Mouse (Mus musculus) forebrain, embryonic 13.5 days (tissue): Measurements from ENCODE around the gene Eef2. TPM values are rescaled to one million over a fixed set of nuclear protein-coding genes. Genes with fewer than 3 reads are reported as not detected.
"Not testable (repeated sequence)": the region's sequence is repeated elsewhere in the genome, so short reads cannot be mapped to it uniquely, and the experiment has no call there.

ENCODE experiments used
- ATAC-seq: fragments of 200-750 bp; cut with Nextera tagmentation; 2 replicates; pipeline ENCODE4 v1.8.0; 2017
- H3K27ac ChIP-seq: fragments of 300-500 bp; sonication (generic); 2 replicates; pipeline ENCODE4 v1.5.1; 2015; ENCODE audit warnings: inconsistent platforms, mild to moderate bottlenecking, moderate library complexity
- H3K27me3 ChIP-seq: fragments of 300-500 bp; sonication (generic); 2 replicates; pipeline ENCODE4 v1.6.1; 2015; ENCODE audit warnings: mild to moderate bottlenecking, inconsistent platforms
- H3K36me3 ChIP-seq: fragments of 300-500 bp; sonication (generic); 2 replicates; pipeline ENCODE4 v1.6.1; 2015; ENCODE audit warnings: mild to moderate bottlenecking, inconsistent platforms; ENCODE audit not compliant: poor library complexity, severe bottlenecking
- H3K4me1 ChIP-seq: fragments of 300-500 bp; sonication (generic); 2 replicates; pipeline ENCODE4 v1.6.1; 2015; ENCODE audit warnings: inconsistent platforms
- H3K4me2 ChIP-seq: fragments of 300-500 bp; sonication (generic); 2 replicates; pipeline ENCODE4 v1.6.1; 2015; ENCODE audit warnings: inconsistent platforms, mild to moderate bottlenecking, moderate library complexity
- H3K4me3 ChIP-seq: fragments of 300-500 bp; sonication (generic); 2 replicates; pipeline ENCODE4 v1.5.1; 2015; ENCODE audit warnings: mild to moderate bottlenecking, inconsistent platforms
- H3K9ac ChIP-seq: fragments of 300-500 bp; sonication (generic); 2 replicates; pipeline ENCODE4 v1.6.1; 2015; ENCODE audit warnings: mild to moderate bottlenecking, inconsistent platforms
- H3K9me3 ChIP-seq: fragments of 300-500 bp; sonication (generic); replicated peaks from 2 replicates; pipeline ENCODE4 v1.6.1; 2016; ENCODE audit warnings: inconsistent platforms
- WGBS: fragments of 180-500 bp; shearing (Covaris S2); methylation state at CpG from one replicate; pipeline ENCODE4 v1.1.7; 2015; 5-methylcytosine and 5-hydroxymethylcytosine counted together
- polyA plus RNA-seq: library from polyadenylated mRNA; unstranded; fragments of >200 nt; fragmentation: Nextera tagmentation; extraction: Ambion mirVana; gene quantifications from 2 replicates; pipeline ENCODE4 v1.2.1, GENCODE M21; 2015

The Eef2 gene
- polyA plus RNA-seq, 1 experiment from 2014 or later = 555 TPM

GRCm38 (mm10) chr10:81154736-81155135 lies 21.7 kb upstream of the Eef2 start:
- H3K27ac ChIP-seq = no peak overlapping the region
- no peaks in the 10 kb centered on the region for H3K27me3 ChIP-seq
- H3K4me1 ChIP-seq = no peaks in the 10 kb centered on the region
- ATAC-seq = no peak
- H3K4me2 ChIP-seq = no peak overlapping the region
- H3K9me3 ChIP-seq = no peaks in the 10 kb centered on the region
- H3K36me3 ChIP-seq = peaks cover 83% of the 10 kb centered on the region
- no peak overlapping the region for H3K4me3 ChIP-seq
- WGBS = 87% methylated on average over 6 of the region's 6 CpGs
- H3K9ac ChIP-seq = no peak overlapping the region

- ATAC-seq = no peak
- no peak overlapping the region for H3K27ac ChIP-seq
- H3K4me2 ChIP-seq = no peak overlapping the region
- WGBS = 90% methylated on average over 8 of the region's 8 CpGs
- no peak overlapping the region for H3K9ac ChIP-seq
- no peak overlapping the region for H3K4me3 ChIP-seq
- H3K9me3 ChIP-seq = no peaks in the 10 kb centered on the region
- H3K4me1 ChIP-seq = peaks cover 11% of the 10 kb centered on the region
- peaks cover 81% of the 10 kb centered on the region for H3K36me3 ChIP-seq
- H3K27me3 ChIP-seq = no peaks in the 10 kb centered on the region
Measured at GRCm38 (mm10) chr10:81161602-81162317, 14.7 kb upstream of the Eef2 start.

- Histone ChIP-seq H3K4me3 (no peak overlapping the region), H3K36me3 (peaks cover 76% of the 10 kb centered on the region), H3K27ac (no peak overlapping the region), H3K9ac (no peak overlapping the region), H3K4me1 (peaks cover 15% of the 10 kb centered on the region), H3K27me3 (no peaks in the 10 kb centered on the region), H3K9me3 (no peaks in the 10 kb centered on the region), H3K4me2 (no peak overlapping the region)
- no peak for ATAC-seq
- WGBS = 74% methylated on average over 2 of the region's 2 CpGs
Measured at GRCm38 (mm10) chr10:81162318-81162652, 14.1 kb upstream of the Eef2 start.

GRCm38 (mm10) chr10:81165118-81165517 lies 11.3 kb upstream of the Eef2 start:
- ATAC-seq = no peak
- Histone ChIP-seq H3K9me3 (no peaks in the 10 kb centered on the region), H3K4me1 (peaks cover 29% of the 10 kb centered on the region), H3K9ac (no peak overlapping the region), H3K4me3 (no peak overlapping the region), H3K4me2 (no peak overlapping the region), H3K36me3 (peaks cover 50% of the 10 kb centered on the region), H3K27me3 (no peaks in the 10 kb centered on the region), H3K27ac (no peak overlapping the region)
- 89% methylated on average over 8 of the region's 8 CpGs for WGBS

- Histone ChIP-seq H3K36me3 (peaks cover 27% of the 10 kb centered on the region), H3K4me3 (peak within 1 kb of the TSS; percentile 67), H3K4me2 (peak within 1 kb of the TSS; percentile 90), H3K4me1 (peaks cover 29% of the 10 kb centered on the region), H3K9ac (peak within 1 kb of the TSS; percentile 78), H3K27ac (peak within 1 kb of the TSS; percentile 75), H3K9me3 (no peaks in the 10 kb centered on the region), H3K27me3 (no peaks in the 10 kb centered on the region)
- ATAC-seq = peak; percentile 89
- WGBS = 1% methylated on average over 48 of the region's 64 CpGs
Measured at GRCm38 (mm10) chr10:81167200-81168086, 9.0 kb upstream of the Eef2 start, which contains the start of gene Pias4. Gene Pias4 (minus strand): TSS chr10:81167923.

- Histone ChIP-seq H3K4me2 (peak overlapping the region; percentile 90), H3K36me3 (peaks cover 21% of the 10 kb centered on the region), H3K9me3 (no peaks in the 10 kb centered on the region), H3K27me3 (no peaks in the 10 kb centered on the region), H3K4me1 (peaks cover 29% of the 10 kb centered on the region), H3K27ac (peak overlapping the region; percentile 75), H3K9ac (peak overlapping the region; percentile 64), H3K4me3 (peak overlapping the region; percentile 67)
- ATAC-seq = peak; percentile 70
- 10% methylated on average over 5 of the region's 5 CpGs for WGBS
Measured at GRCm38 (mm10) chr10:81168087-81168431, 8.4 kb upstream of the Eef2 start.

GRCm38 (mm10) chr10:81168521-81169244 lies 7.7 kb upstream of the Eef2 start:
- H3K9me3 ChIP-seq = no peaks in the 10 kb centered on the region
- H3K9ac ChIP-seq = peak overlapping the region; percentile 64
- peaks cover 34% of the 10 kb centered on the region for H3K4me1 ChIP-seq
- H3K4me3 ChIP-seq = peak overlapping the region; percentile 67
- ATAC-seq = peak; percentile 46
- 3% methylated on average over 29 of the region's 29 CpGs for WGBS
- no peaks in the 10 kb centered on the region for H3K27me3 ChIP-seq
- peak overlapping the region; percentile 75 for H3K27ac ChIP-seq
- H3K36me3 ChIP-seq = peaks cover 15% of the 10 kb centered on the region
- peak overlapping the region; percentile 90 for H3K4me2 ChIP-seq

- not testable (repeated sequence) for H3K9me3 ChIP-seq, H3K27me3 ChIP-seq, ATAC-seq, H3K4me3 ChIP-seq, H3K27ac ChIP-seq, H3K4me2 ChIP-seq, H3K9ac ChIP-seq
- Histone ChIP-seq H3K36me3 (peaks cover 10% of the 10 kb centered on the region; the same call in 1 of the 2 replicates), H3K4me1 (peaks cover 42% of the 10 kb centered on the region)
- 48% methylated on average over 6 of the region's 14 CpGs for WGBS
Measured at GRCm38 (mm10) chr10:81169411-81169900, 7.0 kb upstream of the Eef2 start.

GRCm38 (mm10) chr10:81173132-81173531 lies 3.3 kb upstream of the Eef2 start:
- ATAC-seq = peak; percentile 30
- 3% methylated on average over 21 of the region's 21 CpGs for WGBS

GRCm38 (mm10) chr10:81174617-81175344 lies 1.6 kb upstream of the Eef2 start:
- Histone ChIP-seq H3K36me3 (peaks cover 25% of the 10 kb centered on the region), H3K9me3 (no peaks in the 10 kb centered on the region), H3K27ac (peak overlapping the region; percentile 93), H3K4me3 (peak overlapping the region; percentile 37), H3K9ac (peak overlapping the region; percentile 59), H3K27me3 (no peaks in the 10 kb centered on the region), H3K4me1 (peaks cover 52% of the 10 kb centered on the region), H3K4me2 (peak overlapping the region; percentile 68)
- 1% methylated on average over 29 of the region's 29 CpGs for WGBS
- peak; percentile 63 for ATAC-seq

More at GRCm38 (mm10) chr10:81173132-81173531, 3.3 kb upstream of the Eef2 start:
- H3K27ac ChIP-seq = peak overlapping the region; percentile 93
- H3K4me2 ChIP-seq = peak overlapping the region; percentile 52
- H3K4me3 ChIP-seq = peak overlapping the region; percentile 22
- peaks cover 9% of the 10 kb centered on the region for H3K36me3 ChIP-seq
- H3K4me1 ChIP-seq = peaks cover 49% of the 10 kb centered on the region
- peak overlapping the region; percentile 58 for H3K9ac ChIP-seq
- no peaks in the 10 kb centered on the region for H3K9me3 ChIP-seq
- no peaks in the 10 kb centered on the region for H3K27me3 ChIP-seq

GRCm38 (mm10) chr10:81175345-81175701 lies 1.1 kb upstream of the Eef2 start:
- ATAC-seq, H3K27me3 ChIP-seq, H3K9me3 ChIP-seq: not testable (repeated sequence)
- peak overlapping the region; percentile 37 for H3K4me3 ChIP-seq
- H3K4me1 ChIP-seq = peaks cover 52% of the 10 kb centered on the region
- H3K27ac ChIP-seq = peak overlapping the region; percentile 93
- H3K36me3 ChIP-seq = peaks cover 31% of the 10 kb centered on the region
- WGBS = 14% methylated on average over 4 of the region's 4 CpGs
- peak overlapping the region; percentile 98 for H3K4me2 ChIP-seq
- peak overlapping the region; percentile 59 for H3K9ac ChIP-seq
